Mouse (Mus musculus) embryo, embryonic 10 days (tissue): Measurements from ENCODE around the gene U2surp.
A peak's percentile ranks its signal among the peaks of the same experiment; 100 is the strongest.

Source experiments
- DNase-seq: peaks from one replicate; pipeline ENCODE4 v3.0.0-alpha.2; 2015; ENCODE audit warnings: low spot score

The U2surp gene

GRCm38 (mm10) chr9:95511472-95512330 lies at the start of gene U2surp:
Gene U2surp (minus strand): TSS chr9:95511996.
- peak; percentile 96 for DNase-seq

GRCm38 (mm10) chr9:95559936-95560735 lies 48.3 kb upstream of the U2surp start:
- peak; percentile 51 for DNase-seq

- peak; percentile 25 for DNase-seq
These were observed 47.5 kb upstream of the U2surp start, which contains the start of gene Paqr9 for GRCm38 (mm10) chr9:95559059-95559935. Gene Paqr9 (plus strand): TSS chr9:95559657.

- DNase-seq: no peak
These were observed 46.9 kb upstream of the U2surp start for GRCm38 (mm10) chr9:95558726-95559058.

- no peak for DNase-seq
These were observed 45.9 kb upstream of the U2surp start for GRCm38 (mm10) chr9:95557722-95558121.

GRCm38 (mm10) chr9:95556067-95556512 lies 44.3 kb upstream of the U2surp start:
- no peak for DNase-seq

- DNase-seq: no peak
These were observed 43.5 kb upstream of the U2surp start for GRCm38 (mm10) chr9:95555233-95555740.

- no peak for DNase-seq
These were observed 42.7 kb upstream of the U2surp start for GRCm38 (mm10) chr9:95554231-95555221.

- DNase-seq: no peak
These were observed 40.4 kb upstream of the U2surp start for GRCm38 (mm10) chr9:95552175-95552705.

- DNase-seq: no peak
These were observed 39.3 kb upstream of the U2surp start for GRCm38 (mm10) chr9:95550856-95551774.

- no peak for DNase-seq
These were observed 38.0 kb upstream of the U2surp start for GRCm38 (mm10) chr9:95549626-95550411.

GRCm38 (mm10) chr9:95546679-95547078 lies 34.9 kb upstream of the U2surp start:
- DNase-seq: peak; percentile 23

GRCm38 (mm10) chr9:95544598-95544997 lies 32.8 kb upstream of the U2surp start:
- no peak for DNase-seq

GRCm38 (mm10) chr9:95542475-95542874 lies 30.7 kb upstream of the U2surp start:
- DNase-seq: no peak

GRCm38 (mm10) chr9:95541650-95542432 lies 30.0 kb upstream of the U2surp start:
- DNase-seq: no peak

- no peak for DNase-seq
These were observed 29.4 kb upstream of the U2surp start for GRCm38 (mm10) chr9:95541208-95541607.

- peak; percentile 29 for DNase-seq
These were observed 28.7 kb upstream of the U2surp start for GRCm38 (mm10) chr9:95540487-95540886.
